Mouse (Mus musculus) small intestine, adult 2 months (tissue): Measurements from ENCODE around the gene Pnpla2.

Experiments used
- CTCF ChIP-seq: fragments of 200-500 bp; IDR thresholded peaks from 2 replicates; pipeline ENCODE4 v1.5.1; 2012; ENCODE audit warnings: low read depth, mild to moderate bottlenecking, control low read depth, inconsistent platforms, low read length, moderate library complexity, mixed read lengths; ENCODE audit not compliant: insufficient replicate concordance, insufficient read length; ENCODE audit errors: extremely low read depth
- POLR2A ChIP-seq: fragments of 200-500 bp; IDR thresholded peaks from 2 replicates; pipeline ENCODE4 v1.6.1; 2012; ENCODE audit warnings: low read depth, mild to moderate bottlenecking, control low read depth, inconsistent platforms, low read length, moderate library complexity

- TF ChIP-seq POLR2A (no peak), CTCF (no peak)
Observed at GRCm38 (mm10) chr7:141487141-141487540, 32.1 kb downstream of the Pnpla2 start.
